Mouse (Mus musculus) midbrain, postnatal 0 days (tissue): ENCODE results near the gene Izumo1r. TPM values are rescaled to one million over a fixed set of nuclear protein-coding genes. Genes with fewer than 3 reads are reported as not detected.

Source experiments
- ATAC-seq: fragments of 200-750 bp; cut with Nextera tagmentation; 2 replicates; pipeline ENCODE4 v1.8.0; 2017; ENCODE audit warnings: moderate number of reproducible peaks, mild to moderate bottlenecking, moderate TSS enrichment, moderate library complexity; ENCODE audit not compliant: low FRiP score
- DNase-seq: peaks from one replicate; pipeline ENCODE4 v3.0.0-alpha.2; 2015; ENCODE audit warnings: low spot score
- H3K27ac ChIP-seq: fragments of 300-500 bp; sonication (generic); 2 replicates; pipeline ENCODE4 v1.5.1; 2014; ENCODE audit warnings: low read depth, mild to moderate bottlenecking, low read length, mixed read lengths
- H3K27me3 ChIP-seq: fragments of 300-500 bp; sonication (generic); 2 replicates; pipeline ENCODE4 v1.6.1; 2014; ENCODE audit warnings: low read length, control low read depth, mixed read lengths; ENCODE audit not compliant: insufficient read depth
- H3K36me3 ChIP-seq: fragments of 300-500 bp; sonication (generic); 2 replicates; pipeline ENCODE4 v1.6.1; 2014; ENCODE audit warnings: low read length, control low read depth, mixed read lengths; ENCODE audit not compliant: insufficient read depth
- H3K4me1 ChIP-seq: fragments of 300-500 bp; sonication (generic); 2 replicates; pipeline ENCODE4 v1.6.1; 2014; ENCODE audit warnings: mild to moderate bottlenecking, control low read depth, antibody characterized with exemption, low read length, mixed read lengths; ENCODE audit not compliant: insufficient read depth
- H3K4me2 ChIP-seq: fragments of 300-500 bp; sonication (generic); 2 replicates; pipeline ENCODE4 v1.6.1; 2014; ENCODE audit warnings: low read depth, mild to moderate bottlenecking, low read length, mixed read lengths; ENCODE audit not compliant: poor library complexity, severe bottlenecking
- H3K4me3 ChIP-seq: fragments of 300-500 bp; sonication (generic); 2 replicates; pipeline ENCODE4 v1.5.1; 2014; ENCODE audit warnings: low read depth, mild to moderate bottlenecking, low read length, moderate library complexity
- H3K9ac ChIP-seq: fragments of 300-500 bp; sonication (generic); replicated peaks from 2 replicates; pipeline ENCODE4 v1.6.1; 2014; ENCODE audit warnings: mild to moderate bottlenecking, low read length, moderate library complexity, mixed read lengths; ENCODE audit not compliant: poor library complexity, severe bottlenecking
- H3K9me3 ChIP-seq: fragments of 300-500 bp; sonication (generic); 2 replicates; pipeline ENCODE4 v1.6.1; 2016; ENCODE audit warnings: low read length, control low read depth
- CTCF ChIP-seq: IDR thresholded peaks from 2 replicates; pipeline ENCODE4 v1.5.1; 2016; ENCODE audit warnings: antibody characterized with exemption, mild to moderate bottlenecking
- WGBS: fragments of 180-500 bp; shearing (Covaris S2); extraction: QIAGEN DNeasy Blood & Tissue Kit; methylation state at CpG from one replicate; pipeline ENCODE4 v1.1.7; 2014; 5-methylcytosine and 5-hydroxymethylcytosine counted together
- polyA plus RNA-seq: library from polyadenylated mRNA; unstranded; fragments of >200 nt; fragmentation: Nextera tagmentation; extraction: Ambion mirVana; gene quantifications from 2 replicates; pipeline ENCODE4 v1.2.1, GENCODE M21; 2015
- total RNA-seq: library from RNA; depleted of rRNA; stranded (reverse); fragments of >200 nt; gene quantifications from 2 replicates; pipeline ENCODE4 v1.2.3, GENCODE M21; 2014

Izumo1r gene
- total and polyA plus RNA-seq, 2 experiments from 2014 or later: not detected

- no peaks in the 10 kb centered on the region for H3K36me3 ChIP-seq
- no peak overlapping the region for H3K4me3 ChIP-seq
- H3K9me3 ChIP-seq: no peaks in the 10 kb centered on the region
- TF ChIP-seq CTCF: no peak
- H3K27ac ChIP-seq: no peak overlapping the region
- DNase-seq: no peak
- H3K4me2 ChIP-seq: no peak overlapping the region
- ATAC-seq: no peak
- WGBS: 44% methylated on average over 4 of the region's 4 CpGs
- no peak overlapping the region for H3K9ac ChIP-seq
- H3K27me3 ChIP-seq: peaks cover 15% of the 10 kb centered on the region
- H3K4me1 ChIP-seq: 0 out of 2 replicates have a peak, but pooled peaks cover 5% of the 10 kb centered on the region
Measured at GRCm38 (mm10) chr9:14856922-14857654, 46.7 kb downstream of the Izumo1r start.

DNA sequence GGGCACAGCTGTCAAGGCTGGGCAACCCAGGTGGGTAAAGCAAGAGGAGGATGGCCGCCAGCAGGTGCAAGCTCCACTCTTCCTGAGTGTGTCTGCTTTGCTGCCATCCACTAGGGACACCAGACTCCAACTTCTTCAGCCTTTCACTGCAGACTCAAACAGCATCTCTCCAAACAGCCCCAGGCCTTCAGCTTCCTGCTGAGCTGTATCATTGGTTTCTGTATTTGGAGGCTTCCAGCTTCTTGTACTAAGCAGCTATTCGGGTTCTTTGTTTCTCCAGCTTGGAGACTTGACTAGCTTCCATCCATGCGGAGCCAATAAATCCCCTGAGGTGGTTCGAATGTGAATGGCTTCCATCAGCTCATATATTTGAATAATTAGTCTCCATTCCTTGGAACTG is 49.2 kb downstream of the Izumo1r start:
- peak; percentile 49 for DNase-seq

DNA sequence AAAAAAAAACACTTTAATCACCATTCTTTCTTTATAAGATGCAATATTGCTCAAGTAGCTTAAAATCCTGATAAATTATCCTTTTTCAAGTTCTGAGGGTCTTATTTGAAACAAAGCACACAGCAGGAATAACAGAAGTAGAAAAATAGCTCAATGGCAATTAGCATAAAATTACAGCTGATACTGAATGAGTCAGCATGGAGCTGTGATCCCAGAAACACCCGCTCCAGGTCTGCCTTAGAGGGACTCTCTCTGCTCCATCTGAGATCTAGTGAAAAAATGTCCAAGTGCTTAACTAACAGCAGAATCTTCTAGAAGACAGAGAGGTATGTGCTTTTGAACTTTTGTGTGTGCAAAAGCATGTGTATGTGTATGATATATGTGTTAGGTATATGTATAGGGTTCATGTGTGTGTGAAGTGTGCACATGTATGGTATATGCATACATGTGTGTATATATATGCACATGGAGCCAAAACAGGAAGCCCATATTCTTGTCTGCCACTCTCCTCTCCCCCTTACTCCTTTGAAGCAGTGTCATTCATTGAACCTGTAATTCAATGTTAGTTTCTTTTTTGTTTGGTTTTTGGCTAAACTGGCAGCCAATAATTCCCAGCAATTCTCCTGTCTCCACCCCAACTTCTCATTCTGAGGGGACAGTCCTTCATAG is 55.3 kb downstream of the Izumo1r start:
- H3K36me3 ChIP-seq: no peaks in the 10 kb centered on the region
- H3K9ac ChIP-seq: no peak overlapping the region
- DNase-seq (no peak), ATAC-seq (no peak)
- H3K27me3 ChIP-seq: no peaks in the 10 kb centered on the region
- no peak for TF ChIP-seq CTCF
- no peak overlapping the region for H3K4me2 ChIP-seq
- no peak overlapping the region for H3K4me3 ChIP-seq
- no peak overlapping the region for H3K27ac ChIP-seq
- 77% methylated on average over 1 of the region's 1 CpGs for WGBS
- no peaks in the 10 kb centered on the region for H3K9me3 ChIP-seq
- no peaks in the 10 kb centered on the region for H3K4me1 ChIP-seq

More for the DNA sequence above, 49.2 kb downstream of the Izumo1r start:
- peak; percentile 69 for ATAC-seq
- H3K4me3 ChIP-seq: no peak overlapping the region
- H3K4me1 ChIP-seq: no peaks in the 10 kb centered on the region
- peaks cover 11% of the 10 kb centered on the region for H3K27me3 ChIP-seq
- TF ChIP-seq CTCF: peak; percentile 50
- no peaks in the 10 kb centered on the region for H3K36me3 ChIP-seq
- H3K9ac ChIP-seq: no peak overlapping the region
- H3K9me3 ChIP-seq: no peaks in the 10 kb centered on the region
- H3K27ac ChIP-seq: no peak overlapping the region
- no peak overlapping the region for H3K4me2 ChIP-seq
- WGBS: 42% methylated on average over 4 of the region's 4 CpGs

GRCm38 (mm10) chr9:14846428-14846827 is 57.3 kb downstream of the Izumo1r start:
- Histone ChIP-seq H3K4me3 (no peak overlapping the region), H3K4me2 (no peak overlapping the region), H3K9me3 (no peaks in the 10 kb centered on the region), H3K27me3 (no peaks in the 10 kb centered on the region), H3K27ac (no peak overlapping the region), H3K36me3 (no peaks in the 10 kb centered on the region), H3K9ac (no peak overlapping the region), H3K4me1 (no peaks in the 10 kb centered on the region)
- TF ChIP-seq CTCF: peak; percentile 66
- 48% methylated on average over 5 of the region's 5 CpGs for WGBS
- ATAC-seq (no peak), DNase-seq (no peak)

DNA sequence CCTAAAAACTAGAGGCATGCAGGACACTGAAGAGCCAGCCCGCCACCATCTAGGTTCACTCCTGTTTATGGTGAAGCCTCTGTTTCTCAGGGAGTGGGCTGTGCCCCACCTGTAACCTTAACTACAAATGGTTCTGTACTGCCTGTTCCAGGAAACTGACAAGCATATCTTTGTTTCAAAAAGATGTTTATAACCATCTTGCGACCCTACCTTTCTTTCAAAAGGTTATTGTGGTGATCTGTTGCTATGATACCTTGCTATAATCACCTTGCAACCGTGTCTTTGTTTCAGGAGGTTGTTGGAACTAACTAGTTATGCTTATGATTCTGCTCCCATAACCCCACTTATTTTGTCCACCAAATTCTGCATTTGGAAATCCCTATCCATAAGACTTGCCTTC is 59.8 kb downstream of the Izumo1r start:
- no peaks in the 10 kb centered on the region for H3K4me1 ChIP-seq
- TF ChIP-seq CTCF: no peak
- H3K4me2 ChIP-seq: no peak overlapping the region
- ATAC-seq: no peak
- no peak overlapping the region for H3K4me3 ChIP-seq
- H3K27me3 ChIP-seq: no peaks in the 10 kb centered on the region
- H3K9me3 ChIP-seq: no peaks in the 10 kb centered on the region
- no peak overlapping the region for H3K27ac ChIP-seq
- WGBS: 91% methylated on average over 3 of the region's 3 CpGs
- no peak for DNase-seq
- no peaks in the 10 kb centered on the region for H3K36me3 ChIP-seq
- no peak overlapping the region for H3K9ac ChIP-seq

GRCm38 (mm10) chr9:14843311-14843857 is 60.4 kb downstream of the Izumo1r start:
- H3K27ac ChIP-seq: no peak overlapping the region
- ATAC-seq: no peak
- no peak overlapping the region for H3K4me2 ChIP-seq
- no peaks in the 10 kb centered on the region for H3K36me3 ChIP-seq
- WGBS: 89% methylated on average over 6 of the region's 6 CpGs
- DNase-seq: no peak
- no peak for TF ChIP-seq CTCF
- no peaks in the 10 kb centered on the region for H3K9me3 ChIP-seq
- no peaks in the 10 kb centered on the region for H3K27me3 ChIP-seq
- no peak overlapping the region for H3K4me3 ChIP-seq
- no peak overlapping the region for H3K9ac ChIP-seq
- no peaks in the 10 kb centered on the region for H3K4me1 ChIP-seq
